Mouse (Mus musculus): ENCODE results near the gene Robo4.

GRCm38 (mm10) chr9:37453328-37453727, 51.6 kb downstream of the Robo4 start:
- TF ChIP-seq MAX (IDR thresholded peaks at IDR 0.05; ENCODE audit: low read depth) (no peak), POLR2A (IDR thresholded peaks at IDR 0.05; ENCODE audit: insufficient read length, low read depth) (no peak)
